Mouse (Mus musculus) liver, embryonic 11.5 days (tissue): ENCODE measurements at regions not wholly inside any gene's neighbourhood (a gene's known extent, or its start where the extent isn't known, plus 50 kb on each side); places are given as distances from the start of the nearest gene placed in this dataset.

Experiments
- ATAC-seq: fragments of 200-750 bp; cut with Nextera tagmentation; replicated peaks from 2 replicates; pipeline ENCODE4 v1.8.0; 2017; ENCODE audit warnings: moderate number of reproducible peaks, mild to moderate bottlenecking, moderate TSS enrichment, moderate library complexity; ENCODE audit not compliant: low FRiP score
- DNase-seq: peaks from one replicate; pipeline ENCODE4 v3.0.0-alpha.2; 2017; ENCODE audit warnings: low spot score
- H3K27ac ChIP-seq: fragments of 300-500 bp; sonication (generic); 2 replicates; pipeline ENCODE4 v1.5.1; 2014; ENCODE audit warnings: mild to moderate bottlenecking, low read depth, low read length, control low read depth
- H3K27me3 ChIP-seq: fragments of 300-500 bp; sonication (generic); replicated peaks from 2 replicates; pipeline ENCODE4 v1.6.1; 2014; ENCODE audit warnings: low read length, mixed read lengths; ENCODE audit not compliant: control insufficient read depth, insufficient read depth
- H3K36me3 ChIP-seq: fragments of 300-500 bp; sonication (generic); 2 replicates; pipeline ENCODE4 v1.6.1; 2014; ENCODE audit warnings: mild to moderate bottlenecking, low read length, moderate library complexity, mixed read lengths; ENCODE audit not compliant: control insufficient read depth, insufficient read depth
- H3K4me1 ChIP-seq: fragments of 300-500 bp; sonication (generic); replicated peaks from 2 replicates; pipeline ENCODE4 v1.6.1; 2014; ENCODE audit warnings: low read length, mixed read lengths; ENCODE audit not compliant: control insufficient read depth, insufficient read depth
- H3K4me2 ChIP-seq: fragments of 300-500 bp; sonication (generic); 2 replicates; pipeline ENCODE4 v1.6.1; 2014; ENCODE audit warnings: mild to moderate bottlenecking, control low read depth, moderate library complexity
- H3K4me3 ChIP-seq: fragments of 300-500 bp; sonication (generic); 2 replicates; pipeline ENCODE4 v1.5.1; 2014; ENCODE audit warnings: low read depth, low read length, control low read depth
- H3K9ac ChIP-seq: fragments of 300-500 bp; sonication (generic); 2 replicates; pipeline ENCODE4 v1.6.1; 2014; ENCODE audit warnings: low read depth, low read length, control low read depth
- H3K9me3 ChIP-seq: fragments of 300-500 bp; sonication (generic); 2 replicates; pipeline ENCODE4 v1.6.1; 2016; ENCODE audit warnings: low read length, inconsistent platforms, mixed read lengths; ENCODE audit not compliant: control insufficient read depth
- WGBS: fragments of 180-500 bp; shearing (Covaris S2); extraction: QIAGEN DNeasy Blood & Tissue Kit; methylation state at CpG from one replicate; pipeline ENCODE4 v1.1.7; 2014; 5-methylcytosine and 5-hydroxymethylcytosine counted together

- 75% methylated on average over 5 of the region's 5 CpGs for WGBS
- ATAC-seq (no peak), DNase-seq (no peak)
Observed at GRCm38 (mm10) chr16:73769729-73770128, 641.9 kb downstream of the Robo2 start.

GRCm38 (mm10) chr16:73768706-73769105 is 642.9 kb downstream of the Robo2 start:
- no peaks in the 10 kb centered on the region for H3K36me3 ChIP-seq
- H3K4me3 ChIP-seq, result no peak overlapping the region
- ATAC-seq (no peak), DNase-seq (no peak)
- no peaks in the 10 kb centered on the region for H3K9me3 ChIP-seq
- no peak overlapping the region for H3K4me2 ChIP-seq
- H3K27ac ChIP-seq, result no peak overlapping the region
- 89% methylated on average over 2 of the region's 2 CpGs for WGBS
- no peaks in the 10 kb centered on the region for H3K4me1 ChIP-seq
- no peak overlapping the region for H3K9ac ChIP-seq
- H3K27me3 ChIP-seq, result no peaks in the 10 kb centered on the region

More at GRCm38 (mm10) chr16:73769729-73770128, 641.9 kb downstream of the Robo2 start:
- H3K4me2 ChIP-seq, result no peak overlapping the region
- no peaks in the 10 kb centered on the region for H3K4me1 ChIP-seq
- no peaks in the 10 kb centered on the region for H3K36me3 ChIP-seq
- no peak overlapping the region for H3K9ac ChIP-seq
- no peak overlapping the region for H3K4me3 ChIP-seq
- no peak overlapping the region for H3K27ac ChIP-seq
- no peaks in the 10 kb centered on the region for H3K9me3 ChIP-seq
- H3K27me3 ChIP-seq, result no peaks in the 10 kb centered on the region

GRCm38 (mm10) chr16:73765184-73765583 is 646.4 kb downstream of the Robo2 start:
- no peaks in the 10 kb centered on the region for H3K4me1 ChIP-seq
- H3K9ac ChIP-seq, result no peak overlapping the region
- no peaks in the 10 kb centered on the region for H3K27me3 ChIP-seq
- DNase-seq, result no peak
- H3K9me3 ChIP-seq, result no peaks in the 10 kb centered on the region
- H3K36me3 ChIP-seq, result no peaks in the 10 kb centered on the region
- H3K4me2 ChIP-seq, result no peak overlapping the region
- H3K4me3 ChIP-seq, result no peak overlapping the region
- no peak for ATAC-seq
- 72% methylated on average over 3 of the region's 3 CpGs for WGBS
- no peak overlapping the region for H3K27ac ChIP-seq

- no peak overlapping the region for H3K9ac ChIP-seq
- no peaks in the 10 kb centered on the region for H3K4me1 ChIP-seq
- ATAC-seq (no peak), DNase-seq (no peak)
- H3K27me3 ChIP-seq, result no peaks in the 10 kb centered on the region
- WGBS, result 74% methylated on average over 3 of the region's 3 CpGs
- no peaks in the 10 kb centered on the region for H3K9me3 ChIP-seq
- H3K4me2 ChIP-seq, result no peak overlapping the region
- no peaks in the 10 kb centered on the region for H3K36me3 ChIP-seq
- H3K4me3 ChIP-seq, result no peak overlapping the region
- no peak overlapping the region for H3K27ac ChIP-seq
Observed at GRCm38 (mm10) chr16:73760921-73761320, 650.7 kb downstream of the Robo2 start.

GRCm38 (mm10) chr16:73758872-73759271 is 652.8 kb downstream of the Robo2 start:
- H3K27ac ChIP-seq, result no peak overlapping the region
- H3K9ac ChIP-seq, result no peak overlapping the region
- no peak overlapping the region for H3K4me2 ChIP-seq
- H3K4me3 ChIP-seq, result no peak overlapping the region
- H3K36me3 ChIP-seq, result no peaks in the 10 kb centered on the region
- no peaks in the 10 kb centered on the region for H3K4me1 ChIP-seq
- DNase-seq (no peak), ATAC-seq (no peak)
- 68% methylated on average over 5 of the region's 5 CpGs for WGBS
- H3K27me3 ChIP-seq, result no peaks in the 10 kb centered on the region
- no peaks in the 10 kb centered on the region for H3K9me3 ChIP-seq

GRCm38 (mm10) chr16:73754302-73754701 is 657.3 kb downstream of the Robo2 start:
- Histone ChIP-seq H3K27ac (no peak overlapping the region), H3K9me3 (no peaks in the 10 kb centered on the region), H3K27me3 (no peaks in the 10 kb centered on the region), H3K4me1 (no peaks in the 10 kb centered on the region), H3K36me3 (no peaks in the 10 kb centered on the region), H3K9ac (no peak overlapping the region), H3K4me3 (no peak overlapping the region), H3K4me2 (no peak overlapping the region)
- DNase-seq (no peak), ATAC-seq (no peak)
- WGBS, result 86% methylated on average over 5 of the region's 5 CpGs

GRCm38 (mm10) chr16:73728297-73728696 is 683.3 kb downstream of the Robo2 start:
- no peaks in the 10 kb centered on the region for H3K36me3 ChIP-seq
- no peak overlapping the region for H3K4me2 ChIP-seq
- no peaks in the 10 kb centered on the region for H3K9me3 ChIP-seq
- WGBS, result 81% methylated on average over 7 of the region's 7 CpGs
- DNase-seq, result no peak
- no peak overlapping the region for H3K27ac ChIP-seq
- no peak for ATAC-seq
- H3K4me3 ChIP-seq, result no peak overlapping the region
- no peaks in the 10 kb centered on the region for H3K27me3 ChIP-seq
- no peak overlapping the region for H3K9ac ChIP-seq
- H3K4me1 ChIP-seq, result no peaks in the 10 kb centered on the region

- H3K27me3 ChIP-seq, result no peaks in the 10 kb centered on the region
- H3K4me2 ChIP-seq, result no peak overlapping the region
- 72% methylated on average over 3 of the region's 3 CpGs for WGBS
- no peaks in the 10 kb centered on the region for H3K36me3 ChIP-seq
- no peak overlapping the region for H3K27ac ChIP-seq
- ATAC-seq, result no peak
- H3K4me1 ChIP-seq, result no peaks in the 10 kb centered on the region
- H3K9ac ChIP-seq, result no peak overlapping the region
- no peaks in the 10 kb centered on the region for H3K9me3 ChIP-seq
- H3K4me3 ChIP-seq, result no peak overlapping the region
- no peak for DNase-seq
Observed at GRCm38 (mm10) chr16:73719691-73720090, 691.9 kb downstream of the Robo2 start.

GRCm38 (mm10) chr16:73716301-73716700 is 695.3 kb downstream of the Robo2 start:
- Histone ChIP-seq H3K27me3 (no peaks in the 10 kb centered on the region), H3K36me3 (no peaks in the 10 kb centered on the region), H3K9me3 (no peaks in the 10 kb centered on the region), H3K4me2 (no peak overlapping the region), H3K9ac (no peak overlapping the region), H3K4me1 (no peaks in the 10 kb centered on the region), H3K4me3 (no peak overlapping the region), H3K27ac (no peak overlapping the region)
- WGBS, result 37% methylated on average over 5 of the region's 5 CpGs
- DNase-seq (no peak), ATAC-seq (no peak)
